Mouse (Mus musculus) frontal cortex, postnatal 25 days (tissue): ENCODE data around the gene Zfp40.
"Not testable (repeated sequence)": the region's sequence is repeated elsewhere in the genome, so short reads cannot be mapped to it uniquely, and the experiment has no call there.

Experiments used
- DNase-seq, 2 experiments: peaks; one replicate each; pipeline ENCODE4 v3.0.0; 2022; ENCODE audit warnings: low spot score in 2 of 2

The Zfp40 gene

GRCm38 (mm10) chr17:23192453-23193379, at the start of gene Zfp40:
TSS of gene Zfp40 (minus strand) at chr17:23193252.
- DNase-seq: peak; percentile 78 to 89

- DNase-seq: no peak
Measured at GRCm38 (mm10) chr17:23218320-23218719, 25.3 kb upstream of the Zfp40 start.

- not testable (repeated sequence) for DNase-seq
Measured at GRCm38 (mm10) chr17:23199856-23200255, 6.8 kb upstream of the Zfp40 start.

- DNase-seq: peak; percentile 6 to 24
Measured at GRCm38 (mm10) chr17:23193441-23193840, 389 bp upstream of the Zfp40 start.

GRCm38 (mm10) chr17:23187680-23188079, 5.4 kb downstream of the Zfp40 start:
- no peak for DNase-seq
